Mouse (Mus musculus) adrenal gland (tissue): ENCODE results near the gene Pnmal1.

Experiments
- intact Hi-C: fragments of 180-260 bp; cut with DNase I; formaldehyde crosslinking; loops from one replicate; pipeline ENCODE4 v1.15.1; 2025

Gene Pnmal1

DNA sequence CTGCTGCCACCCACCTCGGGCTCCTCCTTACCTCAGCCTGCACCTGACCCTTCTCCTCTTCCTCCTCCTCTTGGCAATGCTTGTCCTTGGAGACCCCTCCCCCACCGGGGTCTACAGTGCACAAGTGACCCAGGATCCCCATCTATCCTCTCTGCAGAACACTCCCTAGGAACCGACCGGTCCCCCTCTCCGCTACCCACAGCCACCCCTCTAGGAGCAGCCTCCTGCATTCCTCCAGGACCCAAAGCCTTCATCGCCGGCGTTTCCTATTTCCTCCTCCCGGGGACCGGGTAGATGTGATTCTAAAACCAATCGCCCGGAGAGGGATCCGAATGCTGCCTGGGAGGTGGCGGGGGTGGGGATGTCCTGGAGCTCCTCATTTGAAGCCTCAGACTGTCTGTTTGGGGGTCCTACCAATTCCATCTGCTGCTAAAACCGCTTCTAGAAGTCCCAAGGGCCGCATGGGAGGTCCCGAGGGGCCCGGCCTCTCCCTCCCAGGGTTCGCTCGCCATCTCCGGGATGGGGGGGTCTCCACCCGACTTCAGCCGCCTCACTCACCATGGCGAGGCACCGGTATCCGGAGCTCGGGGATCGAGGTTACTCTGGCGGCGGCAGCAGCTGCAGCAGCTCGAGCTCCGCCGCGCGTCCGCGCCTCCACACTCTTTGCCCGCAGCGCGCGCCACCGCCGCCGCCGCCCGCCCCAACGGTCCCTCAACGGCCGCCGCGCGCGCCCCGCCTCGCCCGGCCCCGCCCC, 36.0 kb upstream of the Pnmal1 start:
- intact Hi-C loops = no loop called here

DNA sequence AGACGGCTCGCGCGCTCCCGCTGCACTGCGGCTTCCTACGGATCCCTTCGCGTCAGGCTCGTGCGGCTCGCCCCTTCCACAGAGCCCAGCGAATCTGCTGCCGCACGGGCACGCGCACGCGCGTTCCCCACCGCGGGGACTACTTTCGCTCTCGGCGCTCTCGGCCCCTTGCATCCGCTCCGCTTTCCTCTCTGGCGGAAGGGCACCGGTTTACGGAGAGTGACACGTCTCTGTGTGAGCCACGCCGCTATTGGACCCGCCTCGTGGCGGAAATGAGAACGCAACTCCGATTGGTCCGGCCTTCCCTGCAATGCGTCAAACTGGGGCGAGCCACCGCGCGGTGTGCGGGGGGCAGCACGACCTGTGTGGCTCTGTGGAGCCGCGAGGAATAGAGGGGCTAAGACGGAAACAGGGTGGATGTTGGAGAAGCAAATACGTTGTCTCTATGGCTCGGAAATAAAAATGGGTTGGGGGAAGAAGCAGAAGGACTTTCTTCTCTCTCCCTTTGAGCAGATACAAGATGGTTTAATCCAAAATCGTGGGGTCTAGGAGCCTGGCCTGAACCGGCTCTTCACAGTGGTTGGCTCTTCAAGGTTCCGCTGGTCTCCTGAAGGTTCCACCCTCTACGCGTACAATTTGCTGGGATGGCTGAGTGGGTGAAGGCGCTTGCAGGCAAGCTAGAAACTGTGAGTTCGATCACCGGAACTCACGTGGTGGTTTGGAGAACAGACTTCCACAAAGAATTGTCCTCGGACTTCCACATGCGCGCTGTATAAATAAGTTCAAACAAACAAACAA, 35.2 kb upstream of the Pnmal1 start, which contains the start of gene Calm3:
Gene Calm3 (minus strand): TSS at position 78 of the 798 bp plus-strand sequence.
- intact Hi-C loops = no loop called here

DNA sequence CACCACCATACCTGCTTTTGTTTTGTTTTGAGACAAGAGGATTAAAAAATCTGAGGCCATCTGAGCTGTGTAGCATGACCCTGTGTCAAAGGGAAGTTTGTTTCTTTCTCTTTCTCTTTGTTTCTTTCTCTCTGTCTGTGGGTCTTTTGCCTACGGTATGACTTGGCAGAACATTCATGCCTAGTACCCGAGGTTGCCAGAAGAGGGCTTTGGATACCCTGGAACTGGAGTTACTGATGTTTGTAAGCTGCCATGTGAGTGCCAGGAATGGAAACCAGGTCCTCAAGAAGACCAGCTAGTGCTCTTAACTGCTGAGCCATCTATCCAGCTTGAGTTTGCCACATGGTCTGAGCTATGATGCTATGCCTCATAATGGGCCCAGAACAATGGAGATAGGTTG, 31.1 kb upstream of the Pnmal1 start:
- intact Hi-C loops = no loop called here

DNA sequence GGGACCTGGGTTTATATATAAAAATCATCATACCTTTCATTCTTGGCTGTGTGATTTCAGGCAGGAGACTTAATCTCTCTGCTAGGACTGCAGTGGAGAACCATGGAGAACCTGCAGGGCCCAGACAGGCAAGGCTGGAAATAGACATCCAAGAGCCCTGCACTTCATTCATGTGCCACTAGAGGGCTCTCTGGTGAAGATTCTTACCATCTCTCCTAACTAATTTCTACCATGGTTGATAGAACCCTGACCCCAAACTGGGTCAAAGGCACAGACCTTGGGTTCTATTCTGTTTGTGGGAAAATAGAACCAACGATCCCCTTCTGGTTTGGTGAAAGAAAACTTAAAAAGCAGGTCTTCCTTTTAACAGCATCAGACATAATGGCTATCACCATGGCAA, 28.6 kb upstream of the Pnmal1 start:
- intact Hi-C loops = no loop called here

DNA sequence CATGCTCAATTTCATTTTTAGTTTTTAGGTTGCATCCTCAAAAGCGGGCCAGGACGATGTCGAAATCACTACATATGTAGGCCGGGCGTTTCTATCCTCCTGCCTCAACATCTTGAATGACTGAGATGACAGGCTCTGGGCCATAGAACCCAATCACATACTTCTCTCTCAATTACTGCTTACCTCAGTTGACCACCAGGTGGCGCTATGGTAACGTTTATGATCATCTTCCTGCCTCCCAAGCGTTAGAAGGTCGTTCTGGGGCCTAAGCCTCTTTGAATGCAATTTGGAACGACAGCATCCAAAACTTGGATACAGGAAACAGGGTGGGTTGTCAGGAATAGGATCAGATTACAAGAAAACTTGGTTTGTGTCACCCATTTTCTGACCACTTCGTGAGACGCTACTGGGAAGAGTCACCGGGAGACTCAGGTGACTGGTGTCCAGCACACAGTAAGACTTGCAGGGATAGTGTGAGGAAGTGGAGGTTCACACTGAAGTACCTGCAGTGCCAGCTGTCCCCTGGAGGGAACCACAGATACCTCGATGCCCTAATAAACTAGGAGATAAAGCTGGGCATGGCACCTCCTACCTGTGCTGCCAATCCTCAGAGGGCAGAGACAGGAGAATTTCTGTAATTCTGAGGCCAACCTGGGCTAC, 27.4 kb upstream of the Pnmal1 start:
- intact Hi-C loops = loop anchor here (1.0 to 2.0 kb wide), 3 partner anchors 18 to 134 kb away; no protein-coding TSS in a partner anchor

DNA sequence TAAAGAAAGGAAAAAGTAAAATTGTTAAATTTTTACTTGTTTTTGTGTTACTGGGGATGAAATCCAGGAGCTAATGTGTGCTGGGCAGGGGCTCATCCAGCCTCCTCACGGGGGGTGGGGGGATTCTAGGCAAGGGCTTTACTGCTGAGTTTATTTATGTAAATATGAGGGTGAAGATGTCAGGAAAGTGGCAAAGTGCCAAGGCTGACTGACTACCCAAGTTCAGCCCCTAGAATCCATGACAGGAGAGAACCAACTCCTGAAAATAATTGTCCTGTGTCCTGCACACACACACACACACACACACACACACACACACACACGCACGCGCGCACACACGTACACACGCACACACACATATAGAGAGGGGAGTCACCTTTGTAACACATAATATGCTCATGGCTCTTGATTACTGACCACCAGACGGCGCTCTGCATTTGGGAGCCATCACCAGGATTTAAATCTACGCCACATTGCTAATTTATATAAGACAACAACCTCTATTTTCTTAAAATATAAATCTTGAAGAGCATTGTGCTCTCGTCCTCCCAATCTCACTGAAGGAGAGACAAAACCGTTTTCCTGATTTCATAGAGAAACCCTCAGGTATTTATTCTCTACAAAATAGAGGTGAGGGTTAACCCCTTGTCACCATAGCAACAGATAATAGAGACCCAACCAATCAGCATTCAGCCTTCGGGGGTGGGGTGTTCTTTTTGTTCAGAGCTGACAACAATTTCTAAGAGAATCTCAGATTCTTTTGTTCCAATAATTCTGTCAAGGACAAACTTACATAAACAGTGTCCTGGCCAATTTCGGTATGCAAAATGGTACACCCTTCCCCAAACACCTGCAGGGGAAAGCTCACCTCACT, 26.5 kb upstream of the Pnmal1 start:
- intact Hi-C loops = loop anchor here (1.0 to 2.0 kb wide), 3 partner anchors 17 to 133 kb away; no protein-coding TSS in a partner anchor

DNA sequence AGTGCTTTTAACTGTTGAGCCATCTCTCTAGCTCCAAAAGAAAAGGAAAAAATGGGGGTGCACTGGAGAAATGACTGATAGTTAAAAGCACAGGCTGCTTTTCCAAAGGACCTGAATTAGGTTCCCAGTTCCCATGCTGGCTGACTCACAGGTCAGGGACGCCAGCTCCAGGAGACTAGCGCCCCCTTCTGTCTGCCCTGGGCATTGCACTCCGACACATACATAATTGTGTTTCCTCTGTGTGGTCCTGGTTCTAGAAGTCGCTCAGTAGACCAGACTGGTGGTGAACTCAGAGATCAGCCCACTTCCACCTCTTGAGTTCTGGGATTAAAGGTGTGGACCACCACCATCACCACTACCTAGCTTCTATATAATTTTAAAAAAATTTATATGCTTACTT, 22.2 kb upstream of the Pnmal1 start:
- intact Hi-C loops = no loop called here

DNA sequence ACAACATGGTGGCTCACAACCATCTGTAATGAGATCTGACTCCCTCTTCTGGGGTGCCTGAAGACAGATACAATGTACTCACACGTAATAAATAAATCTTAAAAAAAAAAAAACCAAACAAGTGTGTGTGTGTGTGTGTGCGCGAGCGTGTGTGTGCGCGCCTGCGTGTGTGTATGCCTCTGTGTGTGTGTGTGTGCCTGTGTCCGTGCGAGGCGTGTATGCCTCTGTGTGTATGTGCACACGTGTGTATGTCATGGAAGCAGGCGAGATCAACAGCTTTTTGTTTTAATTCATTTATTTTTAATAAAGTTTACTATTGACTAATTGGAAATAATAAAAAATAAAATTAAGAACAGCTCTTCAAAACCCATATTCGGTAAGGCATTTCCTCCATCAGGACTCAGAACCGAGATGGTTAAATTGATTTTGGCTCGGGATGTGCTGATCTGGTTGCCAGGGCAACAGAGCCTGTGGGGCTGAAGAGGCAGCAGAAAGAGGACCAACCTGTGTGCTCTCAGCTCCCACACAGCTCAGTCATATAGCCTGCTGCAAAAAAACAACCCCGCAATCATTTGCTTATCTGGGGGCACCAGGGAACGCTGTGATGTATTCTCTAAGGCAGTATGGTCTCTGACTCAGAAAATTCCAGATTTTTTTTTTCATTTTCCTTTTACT, 21.2 kb upstream of the Pnmal1 start:
- intact Hi-C loops = no loop called here

DNA sequence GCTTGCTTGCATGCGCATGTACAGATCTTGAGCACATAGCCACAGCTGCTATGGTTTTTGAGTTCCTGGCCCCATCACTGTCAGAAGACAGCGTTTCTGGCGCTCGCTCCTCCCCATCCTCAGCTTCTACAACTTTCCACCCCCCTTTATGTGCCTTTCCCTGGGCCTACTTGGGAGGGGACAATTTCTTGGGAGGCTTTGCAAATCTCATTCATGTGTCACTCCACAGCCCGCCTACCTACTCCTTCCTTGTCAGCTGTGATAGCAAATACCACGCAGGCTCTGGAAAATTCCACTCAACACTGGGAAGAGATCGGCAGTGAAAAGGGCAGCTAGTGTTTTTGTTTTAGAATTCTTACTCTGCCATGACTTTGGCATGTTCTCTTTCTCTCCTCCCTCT, 19.2 kb upstream of the Pnmal1 start:
- intact Hi-C loops = no loop called here

DNA sequence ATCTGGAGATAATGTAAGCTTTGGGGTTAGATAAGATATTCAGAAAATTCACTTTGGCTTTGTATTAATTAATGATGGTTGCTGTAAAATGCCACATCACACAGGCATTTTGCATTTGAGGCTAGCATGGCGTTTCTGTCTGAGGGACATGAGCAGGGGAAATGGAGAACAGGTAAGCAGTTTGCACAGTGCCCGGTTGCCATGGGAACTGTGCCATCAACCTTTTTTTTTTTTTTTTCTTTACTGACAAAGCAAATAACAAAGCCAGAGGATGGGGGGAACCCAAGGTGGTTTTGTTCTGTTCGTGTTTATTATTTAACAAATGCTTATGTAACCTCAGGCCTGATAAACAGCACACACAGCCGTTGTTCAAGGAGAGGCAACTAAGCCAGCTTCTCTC, 16.6 kb upstream of the Pnmal1 start:
- intact Hi-C loops = no loop called here

DNA sequence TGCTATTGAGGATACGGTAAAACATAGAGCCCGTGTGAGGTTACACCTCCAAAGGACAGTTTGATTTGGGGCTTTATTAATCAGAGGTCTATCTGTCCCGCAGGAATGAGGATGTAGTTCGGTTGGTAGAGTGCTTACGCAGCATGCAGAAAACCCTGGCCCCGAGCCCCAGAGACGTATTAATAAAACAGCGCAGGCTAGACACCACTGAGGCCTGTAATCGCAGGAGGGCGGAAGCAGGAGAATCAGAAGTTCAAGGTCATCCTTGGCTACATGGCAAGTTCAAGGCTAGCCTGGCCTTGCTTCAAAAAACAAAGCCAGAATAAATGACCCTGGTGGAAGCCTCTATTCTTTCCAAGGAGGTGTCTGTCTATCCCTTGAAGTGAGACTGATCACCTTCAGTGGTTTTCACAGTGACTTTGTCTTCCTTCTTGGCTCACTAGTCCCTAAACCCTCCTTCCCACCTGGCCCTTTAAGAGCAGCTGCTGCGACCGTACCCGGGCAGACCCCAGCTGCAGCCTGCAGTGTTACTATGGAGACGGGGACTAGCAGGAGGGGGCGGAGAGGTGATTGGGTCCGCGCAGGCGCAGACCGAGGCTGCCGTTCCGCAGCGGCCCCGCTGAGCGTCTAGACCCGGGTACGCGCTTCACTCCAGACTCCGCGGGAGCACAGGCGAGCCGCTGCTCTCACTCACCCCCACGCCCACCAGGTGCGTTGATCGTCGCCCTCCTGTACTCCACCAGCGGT, 15.2 kb upstream of the Pnmal1 start, which contains the start of gene Pnmal2:
Gene Pnmal2 (plus strand): TSS at position 622 of the 747 bp plus-strand sequence.
- intact Hi-C loops = no loop called here

DNA sequence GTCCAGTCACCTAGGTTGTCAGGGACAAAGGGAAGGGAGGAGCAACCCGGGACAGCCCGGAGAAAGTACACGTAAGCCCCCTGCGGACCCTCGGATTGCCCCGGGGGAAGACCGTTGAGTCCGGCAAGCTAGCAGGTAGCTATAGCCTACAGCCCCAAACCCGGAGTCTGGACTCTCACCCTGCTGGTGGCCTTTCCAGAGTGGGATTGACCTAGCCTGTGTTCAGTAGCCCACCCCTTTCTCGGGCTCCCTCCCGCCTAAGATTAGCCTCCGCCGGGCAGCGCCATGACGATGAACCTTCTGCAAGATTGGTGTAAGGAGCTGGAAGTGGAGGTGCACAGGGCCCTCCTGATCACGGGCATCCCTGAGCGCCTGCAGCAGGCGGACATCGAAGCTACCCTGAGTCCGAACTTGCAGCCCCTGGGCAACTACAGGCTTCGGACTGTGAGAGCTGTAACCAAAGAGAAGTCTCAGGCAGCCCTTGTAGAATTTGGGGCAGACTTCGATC, 14.6 kb upstream of the Pnmal1 start:
- intact Hi-C loops = no loop called here

DNA sequence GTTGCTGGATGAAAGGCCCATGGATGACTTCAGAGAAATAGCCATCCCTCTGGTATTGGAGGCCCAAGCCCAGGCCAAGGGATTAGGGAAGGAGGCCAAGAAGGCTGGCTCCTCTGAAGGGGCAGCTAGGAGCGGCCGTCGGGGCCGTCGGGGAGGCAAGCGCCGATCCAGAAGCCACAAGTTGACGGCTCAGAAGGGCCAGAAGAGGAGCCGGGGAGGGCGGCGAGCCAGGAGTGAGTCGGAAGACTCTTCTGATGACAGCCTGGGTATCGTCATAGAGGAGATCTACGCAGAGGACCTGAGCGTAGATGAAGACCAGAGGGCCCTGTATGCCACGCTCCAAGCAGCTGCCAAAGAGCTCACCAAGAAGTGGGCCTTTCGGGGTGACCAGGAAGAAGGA, 14.1 kb upstream of the Pnmal1 start:
- intact Hi-C loops = no loop called here

DNA sequence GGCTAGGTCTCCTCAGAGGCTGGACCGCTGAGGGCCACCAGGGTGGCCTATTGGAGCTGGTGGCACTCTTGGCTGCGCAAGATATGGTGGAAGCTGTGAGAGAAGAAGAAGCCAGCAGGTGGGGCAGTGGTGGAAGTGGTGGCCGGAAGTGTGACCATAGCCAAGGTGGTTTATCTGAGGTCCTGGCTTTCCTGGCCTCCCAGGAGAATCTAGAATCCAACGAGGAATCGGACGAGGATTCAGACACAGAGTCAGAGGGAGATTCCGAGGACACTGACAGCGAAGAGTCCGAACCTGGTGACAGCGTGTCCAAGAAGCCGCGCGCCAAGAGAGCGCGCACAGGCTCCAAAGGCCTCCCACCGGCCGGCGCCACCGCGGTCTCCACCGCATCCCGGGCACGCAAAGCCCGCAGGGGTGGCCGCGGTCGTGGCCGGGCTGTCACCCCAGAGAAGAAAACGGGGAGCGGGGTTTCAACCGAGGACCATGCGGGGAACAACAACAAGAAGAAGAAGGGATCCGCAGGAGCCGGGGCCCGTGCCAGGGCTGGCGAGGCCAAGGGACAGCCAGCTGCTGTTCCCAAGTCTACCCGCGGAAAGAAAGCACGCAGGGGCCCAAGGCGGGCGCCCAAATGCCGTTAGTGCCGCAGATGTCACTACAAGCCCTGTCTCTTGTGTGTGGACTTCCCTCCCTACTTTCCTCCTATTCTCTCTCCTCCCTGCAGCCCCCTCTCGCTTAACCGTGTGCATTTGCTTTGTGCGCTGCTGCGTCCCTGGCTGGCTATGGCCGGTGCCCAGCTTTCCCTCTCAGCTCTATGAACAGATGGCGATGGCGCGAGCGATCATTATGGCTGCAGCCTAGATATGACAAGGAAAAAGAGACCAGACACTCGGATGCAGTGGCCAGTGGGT, 12.8 kb upstream of the Pnmal1 start:
- intact Hi-C loops = no loop called here

DNA sequence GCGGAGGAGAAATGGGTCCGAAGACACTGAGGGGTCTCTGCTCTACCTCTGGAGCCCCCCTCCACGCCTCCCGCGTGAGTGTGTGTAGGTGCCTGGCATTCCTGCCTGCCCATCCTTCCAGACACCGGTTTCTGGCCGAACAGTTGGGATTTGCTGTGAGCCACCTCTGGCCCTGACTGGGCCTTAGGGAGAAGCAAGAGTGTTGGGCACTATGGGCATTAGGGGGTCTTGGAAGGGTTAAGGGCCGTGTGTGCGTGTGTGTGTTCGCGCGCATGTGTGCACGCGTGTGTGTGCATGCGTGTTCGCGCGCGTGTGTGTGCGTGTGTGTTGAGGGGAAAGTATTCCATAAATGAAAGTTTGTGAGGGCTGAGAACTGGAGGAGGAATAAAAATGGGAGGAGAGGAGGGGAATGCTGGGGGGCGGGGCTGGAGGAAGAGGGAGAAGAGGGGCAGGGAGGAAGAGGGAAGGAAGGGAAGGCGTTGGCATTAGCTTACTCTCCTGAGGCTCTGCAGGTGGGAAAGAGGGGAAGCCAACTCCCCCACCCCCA, 12.1 kb upstream of the Pnmal1 start:
- intact Hi-C loops = no loop called here

DNA sequence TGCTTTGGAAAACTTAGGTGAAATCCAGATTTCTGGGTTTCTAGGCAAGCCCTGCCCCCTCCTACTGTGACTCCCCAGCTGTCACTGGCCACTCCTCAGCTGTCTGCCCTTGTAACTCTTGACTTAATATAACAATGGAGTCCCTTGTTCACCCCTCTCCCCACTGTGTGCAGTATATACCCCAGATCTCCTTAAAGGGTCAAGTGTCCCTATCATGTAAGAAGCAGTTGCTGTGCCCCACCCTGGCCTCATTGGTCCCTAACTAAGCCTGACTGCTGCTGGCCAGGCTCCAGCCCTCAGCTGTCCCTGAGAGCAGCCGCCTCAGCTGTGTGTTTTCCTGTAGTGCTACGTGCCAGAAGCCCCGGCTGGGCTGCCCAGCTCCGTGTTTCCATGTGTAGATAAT, 11.5 kb upstream of the Pnmal1 start:
- intact Hi-C loops = no loop called here

DNA sequence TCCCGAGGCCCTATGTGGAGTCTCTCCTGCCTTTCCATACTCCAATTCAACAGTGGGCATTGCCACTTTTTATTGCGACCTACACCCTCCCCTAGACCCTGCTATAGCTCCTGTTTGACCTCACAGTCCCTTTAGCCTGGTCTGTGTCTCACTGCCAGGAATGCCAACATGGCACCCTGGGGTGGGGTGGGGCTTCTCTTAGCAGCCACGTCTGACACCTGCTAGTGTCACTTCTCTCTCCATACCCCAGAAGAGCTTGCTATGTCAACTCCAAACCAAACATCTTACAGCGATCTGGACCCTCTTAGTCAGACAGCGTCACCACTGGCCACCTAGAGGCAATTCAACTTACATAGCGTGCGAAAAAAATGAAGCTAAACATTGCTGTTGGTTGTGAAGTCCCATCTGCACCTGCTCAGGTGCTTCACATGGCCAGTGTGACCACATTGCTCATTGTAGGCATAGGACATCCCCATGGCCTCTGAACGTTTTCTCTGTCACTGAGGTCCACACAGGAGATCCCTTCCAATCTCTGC, 10.5 kb upstream of the Pnmal1 start:
- intact Hi-C loops = no loop called here
